Mouse (Mus musculus): ENCODE data around the gene Rtn4.
"Not testable (repeated sequence)": the region's sequence is repeated elsewhere in the genome, so short reads cannot be mapped to it uniquely, and the experiment has no call there.

The Rtn4 gene

GRCm38 (mm10) chr11:29692683-29693272, at the start of gene Rtn4:
TSS of gene Rtn4 (plus strand) at chr11:29692947.
- ATAC-seq (ENCODE audit: low TSS enrichment): peak; percentile 95

GRCm38 (mm10) chr11:29644421-29644820, 48.3 kb upstream of the Rtn4 start:
- ATAC-seq (ENCODE audit: low TSS enrichment): no peak

GRCm38 (mm10) chr11:29645411-29646066, 47.2 kb upstream of the Rtn4 start:
- ATAC-seq (ENCODE audit: low TSS enrichment): no peak

- no peak for ATAC-seq (ENCODE audit: low TSS enrichment)
These were observed 45.0 kb upstream of the Rtn4 start for GRCm38 (mm10) chr11:29647568-29648319.

- ATAC-seq (ENCODE audit: low TSS enrichment): not testable (repeated sequence)
These were observed 37.4 kb upstream of the Rtn4 start for GRCm38 (mm10) chr11:29655381-29655780.

GRCm38 (mm10) chr11:29660740-29661139, 32.0 kb upstream of the Rtn4 start:
- no peak for ATAC-seq (ENCODE audit: low TSS enrichment)

GRCm38 (mm10) chr11:29667634-29668033, 25.1 kb upstream of the Rtn4 start:
- no peak for ATAC-seq (ENCODE audit: low TSS enrichment)

- ATAC-seq (ENCODE audit: low TSS enrichment): no peak
These were observed 23.0 kb upstream of the Rtn4 start for GRCm38 (mm10) chr11:29669706-29670105.

- peak; percentile 93 for ATAC-seq (ENCODE audit: low TSS enrichment)
These were observed 19.4 kb upstream of the Rtn4 start for GRCm38 (mm10) chr11:29673359-29673758.

- no peak for ATAC-seq (ENCODE audit: low TSS enrichment)
These were observed 16.0 kb upstream of the Rtn4 start for GRCm38 (mm10) chr11:29676718-29677117.

GRCm38 (mm10) chr11:29679942-29680341, 12.8 kb upstream of the Rtn4 start:
- ATAC-seq (ENCODE audit: low TSS enrichment): no peak

GRCm38 (mm10) chr11:29680771-29681170, 12.0 kb upstream of the Rtn4 start:
- no peak for ATAC-seq (ENCODE audit: low TSS enrichment)

GRCm38 (mm10) chr11:29684272-29684671, 8.5 kb upstream of the Rtn4 start:
- ATAC-seq (ENCODE audit: low TSS enrichment): no peak

GRCm38 (mm10) chr11:29686176-29686575, 6.6 kb upstream of the Rtn4 start:
- ATAC-seq (ENCODE audit: low TSS enrichment): no peak

GRCm38 (mm10) chr11:29691556-29691955, 1.2 kb upstream of the Rtn4 start:
- no peak for ATAC-seq (ENCODE audit: low TSS enrichment)

GRCm38 (mm10) chr11:29692111-29692682, 550 bp upstream of the Rtn4 start:
- ATAC-seq (ENCODE audit: low TSS enrichment): 0 out of 2 replicates have a peak, but pooled peaks have one; percentile 8

- ATAC-seq (ENCODE audit: low TSS enrichment): peak; percentile 48
These were observed 1.0 kb downstream of the Rtn4 start for GRCm38 (mm10) chr11:29693576-29694410.

- ATAC-seq (ENCODE audit: low TSS enrichment): no peak
These were observed 2.0 kb downstream of the Rtn4 start for GRCm38 (mm10) chr11:29694754-29695153.

GRCm38 (mm10) chr11:29702721-29703120, 10.0 kb downstream of the Rtn4 start:
- no peak for ATAC-seq (ENCODE audit: low TSS enrichment)

GRCm38 (mm10) chr11:29705263-29705662, 12.5 kb downstream of the Rtn4 start:
- no peak for ATAC-seq (ENCODE audit: low TSS enrichment)

GRCm38 (mm10) chr11:29706845-29707244, 14.1 kb downstream of the Rtn4 start:
- ATAC-seq (ENCODE audit: low TSS enrichment): no peak

GRCm38 (mm10) chr11:29709512-29709911, 16.8 kb downstream of the Rtn4 start:
- no peak for ATAC-seq (ENCODE audit: low TSS enrichment)

Data from frontal cortex, adult (tissue).